Mouse (Mus musculus) inflammation-experienced regulatory T-cells (primary cell): ENCODE measurements around the gene Il1rapl2. TPM values are rescaled to one million over a fixed set of nuclear protein-coding genes. Genes with fewer than 3 reads are reported as not detected.

ENCODE experiments used
- polyA plus RNA-seq, 2 experiments: library from polyadenylated mRNA; unstranded; fragments of 100-300 nt; shearing (Covaris generic); gene quantifications; one replicate each; pipeline ENCODE4 v1.2.1; 2017

Il1rapl2 gene
- polyA plus RNA-seq, result under 1 TPM; 0.10 to 0.32 TPM

GRCm38 (mm10) chrX:137570321-137571195 is at the start of gene Il1rapl2:
Il1rapl2 (plus strand) TSS chrX:137570608.

GRCm38 (mm10) chrX:138209480-138209879 is 639.1 kb downstream of the Il1rapl2 start, which contains the start of gene Tex13a:
Tex13a (minus strand) TSS chrX:138209580.

